Mouse (Mus musculus): ENCODE measurements around the gene Yipf2. TPM values are rescaled to one million over a fixed set of nuclear protein-coding genes. Genes with fewer than 3 reads are reported as not detected.
A peak's percentile ranks its signal among the peaks of the same experiment; 100 is the strongest.

Gene Yipf2
- polyA plus RNA-seq, 1 experiment from 2014 or later: 11.8 TPM

DNA sequence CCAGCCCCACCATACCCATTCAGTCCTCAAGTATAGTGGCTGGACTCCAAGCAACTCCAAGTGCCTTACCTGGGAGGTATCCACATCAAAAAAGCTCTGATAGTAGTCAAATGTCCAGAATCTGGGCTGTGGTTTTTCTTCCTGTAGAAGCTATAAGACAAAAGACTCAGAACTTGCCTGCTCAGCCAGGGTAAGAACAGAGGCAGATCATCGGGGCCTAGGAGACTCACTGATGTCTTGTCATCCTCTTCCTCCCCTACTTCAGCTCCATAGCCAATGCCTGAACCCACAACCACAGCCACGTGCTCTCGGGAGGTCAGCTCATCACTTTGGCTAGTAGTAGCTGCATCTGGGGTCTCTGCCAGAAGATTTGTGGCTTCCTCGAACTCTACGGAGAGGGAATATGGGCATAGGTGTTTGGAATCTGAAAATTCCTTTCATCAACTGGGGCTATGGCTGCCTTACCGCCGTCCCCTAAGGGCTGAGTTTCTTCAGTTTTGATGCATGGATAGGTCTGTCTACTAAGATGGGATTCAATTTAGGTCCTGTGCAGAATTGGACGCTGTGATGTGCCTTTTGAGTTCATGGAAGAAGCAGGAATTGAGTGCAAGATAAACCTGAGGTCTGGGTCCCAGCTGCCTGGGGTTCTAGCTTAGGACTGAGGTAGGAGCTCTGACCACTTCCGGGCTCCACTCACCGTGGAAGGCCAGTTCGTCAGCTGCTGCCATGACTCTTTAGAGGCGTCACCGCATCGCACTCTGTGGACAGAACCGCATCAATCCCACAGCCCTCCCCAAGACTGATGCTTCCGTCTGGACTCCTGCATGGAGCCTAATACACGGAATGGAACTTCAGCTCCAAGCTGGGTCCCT is 561 bp downstream of the Yipf2 start:
- Histone ChIP-seq H3K36me3 (ENCODE audit: control insufficient read depth, insufficient read depth, low read length) (peaks cover 33% of the 10 kb centered on the region), H3K4me3 (ENCODE audit: low read depth, low read length) (peak overlapping the region; percentile 78), H3K9ac (ENCODE audit: low read depth, low read length) (peak overlapping the region; percentile 69), H3K9me3 (replicated peaks; ENCODE audit: control insufficient read depth, low read length) (no peaks in the 10 kb centered on the region), H3K4me1 (ENCODE audit: control insufficient read depth, insufficient read depth, low read length) (peaks cover 12% of the 10 kb centered on the region), H3K27ac (ENCODE audit: low read depth, low read length) (0 out of 2 replicates have a peak overlapping the region, but pooled peaks have one; percentile 2), H3K27me3 (ENCODE audit: control insufficient read depth, insufficient read depth, low read length) (no peaks in the 10 kb centered on the region), H3K4me2 (peak overlapping the region; percentile 99)
- ATAC-seq (replicated peaks; ENCODE audit: insufficient number of reproducible peaks, low FRiP score, low TSS enrichment): peak; percentile 50
- WGBS (ENCODE audit: insufficient replicate concordance): 22% methylated on average over 17 of the region's 17 CpGs

DNA sequence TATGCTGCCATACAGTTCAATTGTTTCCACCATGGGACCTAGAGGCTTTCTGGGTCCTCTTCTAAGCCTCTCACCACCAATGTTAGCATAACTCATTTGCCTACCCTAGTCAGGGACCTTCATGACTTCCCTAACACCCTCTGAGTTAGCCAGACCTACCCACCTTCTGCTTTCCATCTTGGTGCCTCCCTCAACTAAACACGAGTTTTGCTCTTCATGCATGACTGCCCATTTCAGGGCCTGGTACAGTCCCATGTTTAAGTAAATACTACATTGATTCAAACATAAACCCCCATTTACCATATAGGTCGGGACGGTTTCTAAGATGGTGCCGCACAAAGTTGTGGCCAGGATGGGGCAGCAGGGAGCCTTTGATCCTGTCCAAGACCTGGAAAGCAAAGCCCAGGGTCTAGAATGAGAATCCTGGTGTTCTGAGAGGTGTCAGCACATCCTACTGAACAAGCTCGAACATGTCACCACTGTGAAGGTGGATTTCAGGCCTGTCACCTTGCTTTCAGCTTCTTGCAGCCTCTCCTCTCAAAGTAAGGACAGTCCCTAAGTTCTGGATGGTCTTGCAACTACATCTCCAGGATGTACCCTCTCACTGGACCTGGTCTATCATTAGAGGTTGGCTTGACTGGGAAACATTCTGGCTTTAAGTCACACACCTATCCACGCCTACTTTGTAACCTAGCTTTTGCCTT is 1.3 kb downstream of the Yipf2 start:
- H3K36me3 ChIP-seq (ENCODE audit: control insufficient read depth, insufficient read depth, low read length): peaks cover 39% of the 10 kb centered on the region
- H3K4me3 ChIP-seq (ENCODE audit: low read depth, low read length): no peak overlapping the region

DNA sequence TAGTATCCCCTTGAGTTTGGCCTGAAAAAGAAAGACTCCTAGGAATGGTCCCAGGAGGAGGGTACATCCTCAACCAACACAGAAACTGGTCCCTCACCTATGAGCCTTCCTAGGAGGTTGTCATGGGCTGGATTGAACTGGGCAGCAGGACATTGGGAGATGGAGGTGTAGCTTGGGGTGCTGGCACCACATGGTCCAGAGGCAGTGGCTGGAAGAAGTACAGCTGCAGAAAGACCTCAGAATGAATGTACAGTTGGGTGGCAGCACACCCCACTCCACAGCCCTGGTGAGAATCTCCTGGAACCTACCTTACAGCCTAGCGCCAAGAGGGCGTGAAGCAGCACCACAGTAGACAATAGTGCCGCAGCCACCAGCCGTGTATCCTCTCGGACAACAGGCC is 3.1 kb downstream of the Yipf2 start:
- H3K36me3 ChIP-seq (ENCODE audit: control insufficient read depth, insufficient read depth, low read length): peaks cover 39% of the 10 kb centered on the region
- no peak for ATAC-seq (replicated peaks; ENCODE audit: insufficient number of reproducible peaks, low FRiP score, low TSS enrichment)

More for the DNA sequence above, 1.3 kb downstream of the Yipf2 start:
- Histone ChIP-seq H3K4me2 (no peak overlapping the region; the same call in 1 of the 2 replicates), H3K4me1 (ENCODE audit: control insufficient read depth, insufficient read depth, low read length) (peaks cover 12% of the 10 kb centered on the region), H3K27me3 (ENCODE audit: control insufficient read depth, insufficient read depth, low read length) (no peaks in the 10 kb centered on the region), H3K27ac (ENCODE audit: low read depth, low read length) (no peak overlapping the region), H3K9ac (ENCODE audit: low read depth, low read length) (no peak overlapping the region), H3K9me3 (replicated peaks; ENCODE audit: control insufficient read depth, low read length) (no peaks in the 10 kb centered on the region)
- 85% methylated on average over 6 of the region's 6 CpGs for WGBS (ENCODE audit: insufficient replicate concordance)
- no peak for ATAC-seq (replicated peaks; ENCODE audit: insufficient number of reproducible peaks, low FRiP score, low TSS enrichment)

DNA sequence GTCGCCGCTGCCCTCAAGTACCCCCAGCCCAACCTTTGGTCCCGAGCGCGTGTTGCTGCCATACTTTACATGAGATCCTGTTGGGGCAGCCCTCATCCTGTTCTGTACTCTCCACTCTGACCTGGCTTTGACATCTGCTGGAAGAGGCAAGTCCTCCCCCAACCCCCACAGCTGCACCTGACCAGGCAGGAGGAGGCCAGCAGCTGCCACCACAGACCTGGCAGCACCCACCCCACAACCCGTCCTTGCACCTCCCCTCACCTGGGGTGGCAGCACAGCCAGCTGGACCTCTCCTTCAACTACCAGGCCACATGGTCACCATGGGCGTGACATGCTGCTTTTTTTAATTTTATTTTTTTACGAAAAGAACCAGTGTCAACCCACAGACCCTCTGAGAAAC is 4.3 kb downstream of the Yipf2 start:
- H3K9ac ChIP-seq (ENCODE audit: low read depth, low read length): no peak overlapping the region
- ATAC-seq (replicated peaks; ENCODE audit: insufficient number of reproducible peaks, low FRiP score, low TSS enrichment): no peak
- H3K4me3 ChIP-seq (ENCODE audit: low read depth, low read length): no peak overlapping the region
- peaks cover 6% of the 10 kb centered on the region for H3K4me1 ChIP-seq (ENCODE audit: control insufficient read depth, insufficient read depth, low read length)
- no peaks in the 10 kb centered on the region for H3K9me3 ChIP-seq (replicated peaks; ENCODE audit: control insufficient read depth, low read length)
- peaks cover 46% of the 10 kb centered on the region for H3K36me3 ChIP-seq (ENCODE audit: control insufficient read depth, insufficient read depth, low read length)
- no peak overlapping the region for H3K4me2 ChIP-seq
- H3K27me3 ChIP-seq (ENCODE audit: control insufficient read depth, insufficient read depth, low read length): no peaks in the 10 kb centered on the region
- H3K27ac ChIP-seq (ENCODE audit: low read depth, low read length): no peak overlapping the region
- 86% methylated on average over 8 of the region's 8 CpGs for WGBS (ENCODE audit: insufficient replicate concordance)

More for the DNA sequence above, 3.1 kb downstream of the Yipf2 start:
- Histone ChIP-seq H3K9me3 (replicated peaks; ENCODE audit: control insufficient read depth, low read length) (no peaks in the 10 kb centered on the region), H3K9ac (ENCODE audit: low read depth, low read length) (no peak overlapping the region), H3K27me3 (ENCODE audit: control insufficient read depth, insufficient read depth, low read length) (no peaks in the 10 kb centered on the region), H3K4me1 (ENCODE audit: control insufficient read depth, insufficient read depth, low read length) (peaks cover 12% of the 10 kb centered on the region), H3K27ac (ENCODE audit: low read depth, low read length) (no peak overlapping the region), H3K4me3 (ENCODE audit: low read depth, low read length) (no peak overlapping the region), H3K4me2 (no peak overlapping the region)
- WGBS (ENCODE audit: insufficient replicate concordance): 97% methylated on average over 5 of the region's 5 CpGs

DNA sequence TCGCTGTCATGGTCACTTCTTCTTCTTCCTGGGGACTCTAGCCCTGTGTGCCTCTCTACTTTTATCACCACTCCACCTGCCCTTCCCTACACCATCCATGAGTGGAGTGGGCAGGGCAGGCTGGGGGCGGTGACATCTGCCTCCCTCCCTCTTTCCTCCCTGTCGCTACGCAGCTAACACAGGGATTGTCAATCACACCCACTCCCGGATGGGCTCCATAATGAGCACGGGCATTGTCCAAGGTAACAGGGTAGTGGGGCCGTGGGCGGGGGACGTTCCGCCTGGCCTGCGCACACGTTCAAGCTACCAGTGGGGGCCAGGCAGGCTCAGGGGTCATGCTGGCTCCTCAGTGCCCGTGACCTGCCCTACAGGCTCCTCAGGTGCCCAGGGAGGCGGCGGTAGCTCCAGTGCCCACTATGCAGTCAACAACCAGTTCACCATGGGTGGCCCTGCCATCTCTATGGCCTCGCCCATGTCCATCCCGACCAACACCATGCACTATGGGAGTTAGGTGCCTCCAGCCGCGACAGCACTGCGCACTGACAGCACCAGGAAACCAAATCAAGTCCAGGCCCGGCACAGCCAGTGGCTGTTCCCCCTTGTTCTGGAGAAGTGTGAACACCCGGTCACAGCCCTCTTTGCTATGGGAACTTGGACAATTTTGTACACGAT is 4.8 kb downstream of the Yipf2 start:
- H3K4me1 ChIP-seq (ENCODE audit: control insufficient read depth, insufficient read depth, low read length): peaks cover 6% of the 10 kb centered on the region
- no peaks in the 10 kb centered on the region for H3K27me3 ChIP-seq (ENCODE audit: control insufficient read depth, insufficient read depth, low read length)
- no peak overlapping the region for H3K9ac ChIP-seq (ENCODE audit: low read depth, low read length)
- no peaks in the 10 kb centered on the region for H3K9me3 ChIP-seq (replicated peaks; ENCODE audit: control insufficient read depth, low read length)
- no peak overlapping the region for H3K27ac ChIP-seq (ENCODE audit: low read depth, low read length)
- peaks cover 51% of the 10 kb centered on the region for H3K36me3 ChIP-seq (ENCODE audit: control insufficient read depth, insufficient read depth, low read length)
- WGBS (ENCODE audit: insufficient replicate concordance): 91% methylated on average over 23 of the region's 23 CpGs
- ATAC-seq (replicated peaks; ENCODE audit: insufficient number of reproducible peaks, low FRiP score, low TSS enrichment): no peak
- no peak overlapping the region for H3K4me3 ChIP-seq (ENCODE audit: low read depth, low read length)
- no peak overlapping the region for H3K4me2 ChIP-seq

DNA sequence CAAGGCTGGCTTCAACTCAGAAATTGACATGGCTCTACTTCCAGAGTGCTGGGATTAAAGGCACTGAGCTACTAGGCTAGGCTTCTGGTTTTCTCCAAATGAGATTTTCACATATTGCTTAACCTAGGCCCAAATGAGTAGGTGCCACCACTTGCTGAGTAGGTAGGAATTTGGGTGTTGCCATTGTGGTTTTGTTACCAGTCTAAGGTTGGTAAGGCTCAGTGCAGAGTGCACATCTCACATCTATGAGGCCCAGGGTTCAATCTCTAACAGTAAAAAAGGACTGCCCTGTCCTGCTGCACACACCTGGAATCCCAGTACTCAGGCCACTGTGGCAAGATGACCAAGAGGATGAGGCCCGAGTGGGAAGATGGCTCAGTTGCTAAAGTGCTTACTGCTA is 7.2 kb downstream of the Yipf2 start:
- ATAC-seq (replicated peaks; ENCODE audit: insufficient number of reproducible peaks, low FRiP score, low TSS enrichment): no peak
- H3K27me3 ChIP-seq (ENCODE audit: control insufficient read depth, insufficient read depth, low read length): no peaks in the 10 kb centered on the region

DNA sequence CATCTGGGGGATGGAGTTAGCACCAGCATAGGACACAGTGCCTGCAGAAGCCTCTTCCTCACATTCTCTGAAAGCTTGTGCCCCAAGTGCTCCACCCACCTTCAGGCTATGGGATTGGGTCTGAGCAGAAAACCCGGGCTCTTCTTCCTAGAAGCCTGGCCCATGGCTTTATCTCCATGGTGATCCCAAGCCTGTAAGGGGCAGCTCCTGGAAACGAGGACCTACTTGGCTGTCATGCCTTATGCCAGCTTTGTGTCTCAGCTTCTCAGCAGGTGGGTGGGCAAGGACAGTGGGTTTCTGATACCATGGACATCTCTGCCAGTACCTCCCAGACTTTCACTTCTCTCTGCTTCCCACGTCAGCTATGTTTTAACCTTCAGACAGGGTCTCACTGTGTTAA is 14.4 kb downstream of the Yipf2 start:
- no peaks in the 10 kb centered on the region for H3K4me1 ChIP-seq (ENCODE audit: control insufficient read depth, insufficient read depth, low read length)
- WGBS (ENCODE audit: insufficient replicate concordance): 84% methylated on average over 3 of the region's 3 CpGs
- ATAC-seq (replicated peaks; ENCODE audit: insufficient number of reproducible peaks, low FRiP score, low TSS enrichment): no peak
- H3K9ac ChIP-seq (ENCODE audit: low read depth, low read length): no peak overlapping the region
- no peak overlapping the region for H3K27ac ChIP-seq (ENCODE audit: low read depth, low read length)
- H3K4me3 ChIP-seq (ENCODE audit: low read depth, low read length): no peak overlapping the region
- peaks cover 35% of the 10 kb centered on the region for H3K36me3 ChIP-seq (ENCODE audit: control insufficient read depth, insufficient read depth, low read length)
- no peak overlapping the region for H3K4me2 ChIP-seq
- no peaks in the 10 kb centered on the region for H3K27me3 ChIP-seq (ENCODE audit: control insufficient read depth, insufficient read depth, low read length)
- H3K9me3 ChIP-seq (replicated peaks; ENCODE audit: control insufficient read depth, low read length): no peaks in the 10 kb centered on the region

More for the DNA sequence above, 7.2 kb downstream of the Yipf2 start:
- Histone ChIP-seq H3K4me1 (ENCODE audit: control insufficient read depth, insufficient read depth, low read length) (no peaks in the 10 kb centered on the region), H3K4me3 (ENCODE audit: low read depth, low read length) (no peak overlapping the region), H3K27ac (ENCODE audit: low read depth, low read length) (no peak overlapping the region), H3K9ac (ENCODE audit: low read depth, low read length) (no peak overlapping the region), H3K9me3 (replicated peaks; ENCODE audit: control insufficient read depth, low read length) (no peaks in the 10 kb centered on the region), H3K4me2 (no peak overlapping the region), H3K36me3 (ENCODE audit: control insufficient read depth, insufficient read depth, low read length) (peaks cover 56% of the 10 kb centered on the region)
- 83% methylated on average over 1 of the region's 1 CpGs for WGBS (ENCODE audit: insufficient replicate concordance)

DNA sequence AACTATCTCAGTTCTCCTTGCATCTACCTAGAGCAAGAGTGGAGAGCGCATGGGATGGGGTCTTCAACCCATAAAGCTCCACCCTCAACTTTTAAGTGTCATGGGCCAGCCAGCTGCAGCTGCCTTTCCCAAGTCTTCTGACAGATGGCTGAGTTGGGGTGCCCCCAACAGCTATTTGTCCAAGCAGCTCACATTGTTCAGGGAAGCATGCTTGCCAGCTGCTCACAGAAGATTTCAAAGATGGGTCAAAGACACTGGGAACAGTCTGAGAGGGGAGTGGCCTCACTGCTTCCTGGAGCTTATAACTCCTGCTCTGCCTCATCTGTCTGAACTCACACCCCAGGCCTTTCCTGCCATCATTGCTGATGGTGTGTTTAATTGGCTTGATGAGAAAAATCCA is 16.3 kb downstream of the Yipf2 start:
- Histone ChIP-seq H3K4me3 (ENCODE audit: low read depth, low read length) (no peak overlapping the region), H3K4me1 (ENCODE audit: control insufficient read depth, insufficient read depth, low read length) (no peaks in the 10 kb centered on the region), H3K9ac (ENCODE audit: low read depth, low read length) (0 out of 2 replicates have a peak overlapping the region, but pooled peaks have one; percentile 16), H3K9me3 (replicated peaks; ENCODE audit: control insufficient read depth, low read length) (no peaks in the 10 kb centered on the region), H3K4me2 (no peak overlapping the region), H3K27ac (ENCODE audit: low read depth, low read length) (no peak overlapping the region), H3K36me3 (ENCODE audit: control insufficient read depth, insufficient read depth, low read length) (peaks cover 40% of the 10 kb centered on the region), H3K27me3 (ENCODE audit: control insufficient read depth, insufficient read depth, low read length) (no peaks in the 10 kb centered on the region)
- ATAC-seq (replicated peaks; ENCODE audit: insufficient number of reproducible peaks, low FRiP score, low TSS enrichment): no peak
- 89% methylated on average over 1 of the region's 1 CpGs for WGBS (ENCODE audit: insufficient replicate concordance)
